Mouse (Mus musculus): ENCODE results near the gene C87499. TPM values are rescaled to one million over a fixed set of nuclear protein-coding genes. Genes with fewer than 3 reads are reported as not detected.

Gene C87499
- polyA plus RNA-seq, 1 experiment from 2014 or later, result not detected

- 12% methylated on average over 11 of the region's 11 CpGs for WGBS
- no peaks in the 10 kb centered on the region for H3K36me3 ChIP-seq (ENCODE audit: control insufficient read depth, insufficient read depth, low read length)
- DNase-seq (ENCODE audit: low spot score), result peak; percentile 97
- H3K27ac ChIP-seq (replicated peaks; ENCODE audit: low read depth, low read length), result no peak overlapping the region
- no peaks in the 10 kb centered on the region for H3K4me1 ChIP-seq (ENCODE audit: control insufficient read depth, insufficient read depth, low read length)
- H3K27me3 ChIP-seq (replicated peaks; ENCODE audit: control insufficient read depth, insufficient read depth, low read length), result no peaks in the 10 kb centered on the region
- H3K4me3 ChIP-seq (ENCODE audit: low read depth, low read length), result peak overlapping the region; percentile 36
- peak; percentile 96 for ATAC-seq (ENCODE audit: low read depth)
- no peaks in the 10 kb centered on the region for H3K9me3 ChIP-seq (ENCODE audit: control insufficient read depth, low read length)
- peak overlapping the region; percentile 55 for H3K4me2 ChIP-seq (ENCODE audit: low read depth, low read length)
- peak overlapping the region; percentile 50 for H3K9ac ChIP-seq (ENCODE audit: low read depth, low read length)
Observed at GRCm38 (mm10) chr4:88641077-88641831, 7.0 kb upstream of the C87499 start.

GRCm38 (mm10) chr4:88640704-88641076 is 6.5 kb upstream of the C87499 start:
- Histone ChIP-seq H3K9me3 (ENCODE audit: control insufficient read depth, low read length) (no peaks in the 10 kb centered on the region), H3K4me2 (ENCODE audit: low read depth, low read length) (peak overlapping the region; percentile 55), H3K27me3 (replicated peaks; ENCODE audit: control insufficient read depth, insufficient read depth, low read length) (no peaks in the 10 kb centered on the region), H3K9ac (ENCODE audit: low read depth, low read length) (peak overlapping the region; percentile 50), H3K4me1 (ENCODE audit: control insufficient read depth, insufficient read depth, low read length) (no peaks in the 10 kb centered on the region), H3K27ac (replicated peaks; ENCODE audit: low read depth, low read length) (no peak overlapping the region), H3K36me3 (ENCODE audit: control insufficient read depth, insufficient read depth, low read length) (no peaks in the 10 kb centered on the region), H3K4me3 (ENCODE audit: low read depth, low read length) (peak overlapping the region; percentile 36)
- WGBS, result 54% methylated on average over 8 of the region's 8 CpGs
- ATAC-seq (ENCODE audit: low read depth) (no peak), DNase-seq (ENCODE audit: low spot score) (no peak)

GRCm38 (mm10) chr4:88603276-88603675 is 30.9 kb downstream of the C87499 start, which contains the start of gene Ifna12:
Gene Ifna12, minus strand, starts transcription at chr4:88603376.
- H3K27me3 ChIP-seq (replicated peaks; ENCODE audit: control insufficient read depth, insufficient read depth, low read length), result no peaks in the 10 kb centered on the region
- H3K9me3 ChIP-seq (ENCODE audit: control insufficient read depth, low read length), result no peaks in the 10 kb centered on the region
- no peaks in the 10 kb centered on the region for H3K36me3 ChIP-seq (ENCODE audit: control insufficient read depth, insufficient read depth, low read length)
- no peak for ATAC-seq (ENCODE audit: low read depth)
- H3K4me3 ChIP-seq (ENCODE audit: low read depth, low read length), result no peak within 1 kb of the TSS
- no peaks in the 10 kb centered on the region for H3K4me1 ChIP-seq (ENCODE audit: control insufficient read depth, insufficient read depth, low read length)
- H3K27ac ChIP-seq (replicated peaks; ENCODE audit: low read depth, low read length), result no peak within 1 kb of the TSS
- H3K9ac ChIP-seq (ENCODE audit: low read depth, low read length), result no peak within 1 kb of the TSS
- no peak for DNase-seq (ENCODE audit: low spot score)
- H3K4me2 ChIP-seq (ENCODE audit: low read depth, low read length), result no peak within 1 kb of the TSS

GRCm38 (mm10) chr4:88592285-88592684 is 41.9 kb downstream of the C87499 start, which contains the start of gene Ifna9:
Gene Ifna9, minus strand, starts transcription at chr4:88592385.
- Histone ChIP-seq H3K9me3 (ENCODE audit: control insufficient read depth, low read length) (no peaks in the 10 kb centered on the region), H3K4me2 (ENCODE audit: low read depth, low read length) (no peak within 1 kb of the TSS), H3K4me1 (ENCODE audit: control insufficient read depth, insufficient read depth, low read length) (no peaks in the 10 kb centered on the region), H3K36me3 (ENCODE audit: control insufficient read depth, insufficient read depth, low read length) (no peaks in the 10 kb centered on the region), H3K4me3 (ENCODE audit: low read depth, low read length) (no peak within 1 kb of the TSS), H3K9ac (ENCODE audit: low read depth, low read length) (no peak within 1 kb of the TSS), H3K27me3 (replicated peaks; ENCODE audit: control insufficient read depth, insufficient read depth, low read length) (no peaks in the 10 kb centered on the region), H3K27ac (replicated peaks; ENCODE audit: low read depth, low read length) (no peak within 1 kb of the TSS)
- DNase-seq (ENCODE audit: low spot score) (no peak), ATAC-seq (ENCODE audit: low read depth) (no peak)
- 83% methylated on average over 1 of the region's 1 CpGs for WGBS

Other genes starting within 250 kb of the C87499 start
- 11.8 and 12.6 TPM in 2 replicates for gene Hacd4, start 195.5 kb downstream of the C87499 start, polyA plus RNA-seq (2014; fragmentation: Nextera tagmentation; extraction: Ambion mirVana)
- gene Ifnb1, start 111.6 kb downstream of the C87499 start, polyA plus RNA-seq (2014; fragmentation: Nextera tagmentation; extraction: Ambion mirVana), result not detected in 2 replicates
- not detected in 2 replicates for gene Ifna15, start 76.2 kb downstream of the C87499 start, polyA plus RNA-seq (2014; fragmentation: Nextera tagmentation; extraction: Ambion mirVana)
- not detected in 2 replicates for gene Ifna14, start 62.6 kb downstream of the C87499 start, polyA plus RNA-seq (2014; fragmentation: Nextera tagmentation; extraction: Ambion mirVana)
- not detected in 2 replicates for gene Ifna9, start 42.0 kb downstream of the C87499 start, polyA plus RNA-seq (2014; fragmentation: Nextera tagmentation; extraction: Ambion mirVana)
- not detected in 2 replicates for gene Ifna12, start 31.0 kb downstream of the C87499 start, polyA plus RNA-seq (2014; fragmentation: Nextera tagmentation; extraction: Ambion mirVana)
- not detected in 2 replicates for gene Ifna13, start 10.0 kb upstream of the C87499 start, polyA plus RNA-seq (2014; fragmentation: Nextera tagmentation; extraction: Ambion mirVana)
- not detected in 2 replicates for gene Ifna16, start 42.5 kb upstream of the C87499 start, polyA plus RNA-seq (2014; fragmentation: Nextera tagmentation; extraction: Ambion mirVana)
- gene Ifna2, start 49.5 kb upstream of the C87499 start, polyA plus RNA-seq (2014; fragmentation: Nextera tagmentation; extraction: Ambion mirVana), result not detected in 2 replicates
- gene Ifnab, start 56.9 kb upstream of the C87499 start, polyA plus RNA-seq (2014; fragmentation: Nextera tagmentation; extraction: Ambion mirVana), result not detected in 2 replicates
- 1.2 and 2.0 TPM in 2 replicates for gene Gm26566, start 87.4 kb upstream of the C87499 start, polyA plus RNA-seq (2014; fragmentation: Nextera tagmentation; extraction: Ambion mirVana)
- gene Klhl9, start 88.1 kb upstream of the C87499 start, polyA plus RNA-seq (2014; fragmentation: Nextera tagmentation; extraction: Ambion mirVana), result 126 and 129 TPM in 2 replicates
- not detected in 2 replicates for gene Gm13271, start 120.5 kb upstream of the C87499 start, polyA plus RNA-seq (2014; fragmentation: Nextera tagmentation; extraction: Ambion mirVana)
- gene Gm13283, start 125.7 kb upstream of the C87499 start, polyA plus RNA-seq (2014; fragmentation: Nextera tagmentation; extraction: Ambion mirVana), result 0.17 and 0.28 TPM in 2 replicates
- 0.48 TPM in 1 of 2 replicates, not detected in the other for gene Gm13290, start 139.4 kb upstream of the C87499 start, polyA plus RNA-seq (2014; fragmentation: Nextera tagmentation; extraction: Ambion mirVana)
- gene Gm13289, start 142.5 kb upstream of the C87499 start, polyA plus RNA-seq (2014; fragmentation: Nextera tagmentation; extraction: Ambion mirVana), result not detected in 2 replicates
- not detected in 2 replicates for gene Gm13272, start 145.4 kb upstream of the C87499 start, polyA plus RNA-seq (2014; fragmentation: Nextera tagmentation; extraction: Ambion mirVana)
- 0.16 and 0.31 TPM in 2 replicates for gene Ifnz, start 147.7 kb upstream of the C87499 start, polyA plus RNA-seq (2014; fragmentation: Nextera tagmentation; extraction: Ambion mirVana)
- not detected in 2 replicates for gene Gm13276, start 151.3 kb upstream of the C87499 start, polyA plus RNA-seq (2014; fragmentation: Nextera tagmentation; extraction: Ambion mirVana)
- not detected in 2 replicates for gene Gm13277, start 154.2 kb upstream of the C87499 start, polyA plus RNA-seq (2014; fragmentation: Nextera tagmentation; extraction: Ambion mirVana)
- gene Gm13278, start 157.1 kb upstream of the C87499 start, polyA plus RNA-seq (2014; fragmentation: Nextera tagmentation; extraction: Ambion mirVana), result not detected in 2 replicates
- not detected in 2 replicates for gene Gm13275, start 160.1 kb upstream of the C87499 start, polyA plus RNA-seq (2014; fragmentation: Nextera tagmentation; extraction: Ambion mirVana)
- not detected in 2 replicates for gene Gm13279, start 163.0 kb upstream of the C87499 start, polyA plus RNA-seq (2014; fragmentation: Nextera tagmentation; extraction: Ambion mirVana)
- 0.67 and 0.74 TPM in 2 replicates for gene Gm13285, start 165.3 kb upstream of the C87499 start, polyA plus RNA-seq (2014; fragmentation: Nextera tagmentation; extraction: Ambion mirVana)
- 0.54 TPM in 1 of 2 replicates, not detected in the other for gene Gm13287, start 168.8 kb upstream of the C87499 start, polyA plus RNA-seq (2014; fragmentation: Nextera tagmentation; extraction: Ambion mirVana)
- 0.21 TPM in 1 of 2 replicates, not detected in the other for gene Gm13288, start 171.1 kb upstream of the C87499 start, polyA plus RNA-seq (2014; fragmentation: Nextera tagmentation; extraction: Ambion mirVana)
- not detected in 2 replicates for gene Ifna7, start 181.8 kb upstream of the C87499 start, polyA plus RNA-seq (2014; fragmentation: Nextera tagmentation; extraction: Ambion mirVana)
- gene Ifna11, start 185.5 kb upstream of the C87499 start, polyA plus RNA-seq (2014; fragmentation: Nextera tagmentation; extraction: Ambion mirVana), result not detected in 2 replicates
- not detected in 2 replicates for gene Ifna6, start 193.0 kb upstream of the C87499 start, polyA plus RNA-seq (2014; fragmentation: Nextera tagmentation; extraction: Ambion mirVana)
- gene Ifna5, start 201.1 kb upstream of the C87499 start, polyA plus RNA-seq (2014; fragmentation: Nextera tagmentation; extraction: Ambion mirVana), result not detected in 2 replicates
- gene Ifna4, start 207.4 kb upstream of the C87499 start, polyA plus RNA-seq (2014; fragmentation: Nextera tagmentation; extraction: Ambion mirVana), result not detected in 2 replicates
- not detected in 2 replicates for gene Ifna1, start 215.7 kb upstream of the C87499 start, polyA plus RNA-seq (2014; fragmentation: Nextera tagmentation; extraction: Ambion mirVana)
- gene Ifne, start 245.8 kb upstream of the C87499 start, polyA plus RNA-seq (2014; fragmentation: Nextera tagmentation; extraction: Ambion mirVana), result not detected in 2 replicates